Mouse (Mus musculus) colon, adult 2 months (tissue): ENCODE measurements around the gene Kif2a. TPM values are rescaled to one million over a fixed set of nuclear protein-coding genes. Genes with fewer than 3 reads are reported as not detected.

Experiments used
- polyA plus RNA-seq: library from polyadenylated mRNA; depleted of rRNA; stranded (reverse); fragments of >200 nt; gene quantifications from 2 replicates; pipeline ENCODE4 v1.2.3, GENCODE M21; 2012; rRNA removed

Gene Kif2a
- 1.3 and 2.5 TPM in 2 replicates for polyA plus RNA-seq

GRCm38 (mm10) chr13:107021461-107022265 lies at the start of gene Kif2a:
TSS of gene Kif2a (minus strand) at chr13:107022126.

GRCm38 (mm10) chr13:106946594-106947540 lies 75.1 kb downstream of the Kif2a start, which contains the start of gene Dimt1:
TSS of gene Dimt1 (plus strand) at chr13:106947127.

GRCm38 (mm10) chr13:106936256-106937137 lies 85.4 kb downstream of the Kif2a start, which contains the start of gene Ipo11:
TSS of gene Ipo11 (minus strand) at chr13:106936958.

Other genes starting within 250 kb of the Kif2a start
- 8.3 and 8.6 TPM in 2 replicates for gene Ipo11, start 85.2 kb downstream of the Kif2a start, polyA plus RNA-seq
- 2.0 and 2.8 TPM in 2 replicates for gene Dimt1, start 75.0 kb downstream of the Kif2a start, polyA plus RNA-seq